Mouse (Mus musculus) CD4-positive naive resting alpha-beta T cell, adult 57 days (primary cell): ENCODE measurements around the gene Ifnab. TPM values are rescaled to one million over a fixed set of nuclear protein-coding genes. Genes with fewer than 3 reads are reported as not detected.

Source experiments
- total RNA-seq: library from RNA; stranded (reverse); gene quantifications from one replicate; pipeline ENCODE4 v1.2.4, GENCODE M21; 2023

Gene Ifnab
- not detected for total RNA-seq

DNA sequence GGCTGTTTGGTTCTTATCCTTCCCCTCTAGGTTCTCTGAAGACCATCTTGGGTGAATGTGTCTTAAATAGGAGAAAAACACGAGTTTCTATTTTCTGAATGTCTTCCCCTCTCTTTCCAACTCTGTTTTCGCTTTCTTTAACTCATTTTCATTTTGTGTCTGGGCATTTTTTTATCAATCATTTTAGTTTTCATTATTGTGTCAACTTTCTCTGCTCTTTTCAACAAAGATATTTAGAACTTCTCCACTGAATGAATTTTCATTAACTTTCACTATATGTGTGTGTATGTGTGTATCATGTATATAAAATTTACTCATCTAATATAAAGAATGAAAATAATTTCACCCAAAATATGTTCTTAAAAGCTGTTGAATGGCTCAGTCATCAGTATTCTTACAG is at the start of gene Ifnab:
Ifnab (minus strand) TSS at position 101 of the 400 bp plus-strand sequence.

DNA sequence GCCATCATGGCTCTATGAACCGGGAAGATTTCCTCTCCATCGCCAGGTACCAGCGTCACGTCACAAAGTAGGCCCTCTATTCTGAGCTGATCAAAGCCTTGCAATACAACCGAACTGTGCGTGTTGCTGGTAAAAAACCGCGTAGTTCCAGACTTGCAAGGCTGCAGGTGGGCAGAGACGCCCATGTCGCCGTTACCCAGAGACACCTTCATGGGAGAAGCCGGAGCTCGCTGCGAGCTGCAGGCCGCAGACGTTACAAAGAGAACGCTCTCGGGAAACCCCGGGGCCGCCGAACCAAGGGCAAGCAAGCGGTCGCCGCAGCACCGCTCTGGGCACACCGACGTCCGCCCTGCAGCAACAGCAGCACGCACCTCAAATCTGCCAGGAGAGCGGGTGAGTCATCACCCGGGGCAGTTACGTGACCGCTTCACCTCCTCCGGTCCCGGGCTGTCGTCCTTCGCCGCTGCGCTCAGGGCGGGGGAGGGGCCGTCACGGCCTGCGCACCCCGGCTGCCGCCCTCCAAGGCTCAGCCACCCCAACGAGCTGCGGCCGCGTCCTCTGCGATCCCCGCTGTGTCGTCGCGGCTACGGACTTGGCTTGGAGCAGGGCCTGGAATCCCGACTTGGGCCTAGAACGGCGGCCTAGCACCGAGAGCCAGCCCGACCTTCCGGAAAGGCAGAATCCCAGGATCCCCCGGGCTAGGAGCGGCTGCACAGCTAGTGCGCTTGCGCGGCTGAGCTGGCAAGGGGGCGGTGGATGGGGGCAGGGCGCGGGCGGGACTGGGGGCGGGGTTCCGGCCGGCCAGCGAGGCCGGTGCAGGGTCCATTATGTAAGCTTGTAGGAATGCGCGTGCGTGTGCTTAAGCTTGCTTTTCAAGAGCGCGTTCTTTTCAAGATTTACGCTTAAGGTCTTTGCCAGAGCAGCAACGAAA is 30.9 kb upstream of the Ifnab start, which contains the start of the genes Gm26566 and Klhl9:
Gm26566 (plus strand) TSS at position 15 of the 931 bp plus-strand sequence.
Klhl9 (minus strand) TSS at position 675 of the 931 bp plus-strand sequence.

DNA sequence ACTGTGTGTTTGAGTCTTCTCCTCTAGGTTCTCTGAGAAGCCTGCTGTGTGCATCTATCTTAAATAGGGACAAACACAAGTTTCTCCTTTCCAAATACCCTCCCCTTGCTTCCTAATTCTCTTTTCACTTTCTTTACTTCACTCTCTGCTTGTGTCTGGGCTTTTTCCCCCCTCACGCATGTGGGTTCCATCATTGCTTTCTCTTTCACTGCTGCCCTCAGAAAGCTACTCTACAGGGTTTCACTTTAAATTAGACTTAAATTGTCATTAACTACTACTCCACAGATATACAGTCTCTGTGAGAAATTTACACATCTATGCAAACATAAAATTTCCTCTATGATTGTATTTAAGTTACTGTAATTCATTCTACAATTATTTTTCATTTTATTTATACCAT is 7.3 kb downstream of the Ifnab start, which contains the start of gene Ifna2:
Ifna2 (minus strand) TSS at position 101 of the 400 bp plus-strand sequence.

DNA sequence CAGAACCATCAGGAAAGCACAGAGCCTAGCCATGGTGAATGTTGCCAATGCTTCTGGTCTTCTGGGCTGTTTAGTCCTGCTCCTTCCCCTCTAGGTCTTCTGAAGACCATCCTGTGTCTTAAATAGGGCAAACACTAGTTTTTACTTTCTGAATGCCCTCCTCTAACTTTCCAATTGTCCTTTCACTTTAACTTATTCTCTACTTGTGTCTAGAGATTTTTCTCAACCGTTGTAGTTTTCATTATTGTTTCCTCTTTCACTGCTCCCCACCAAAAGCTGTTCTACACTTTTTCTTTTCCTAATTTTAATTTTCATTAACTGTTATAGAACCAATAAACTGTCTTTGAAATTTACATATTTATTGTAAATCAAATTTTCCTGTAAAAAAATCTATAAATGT is 14.3 kb downstream of the Ifnab start, which contains the start of gene Ifna16:
Ifna16 (minus strand) TSS at position 101 of the 400 bp plus-strand sequence.

DNA sequence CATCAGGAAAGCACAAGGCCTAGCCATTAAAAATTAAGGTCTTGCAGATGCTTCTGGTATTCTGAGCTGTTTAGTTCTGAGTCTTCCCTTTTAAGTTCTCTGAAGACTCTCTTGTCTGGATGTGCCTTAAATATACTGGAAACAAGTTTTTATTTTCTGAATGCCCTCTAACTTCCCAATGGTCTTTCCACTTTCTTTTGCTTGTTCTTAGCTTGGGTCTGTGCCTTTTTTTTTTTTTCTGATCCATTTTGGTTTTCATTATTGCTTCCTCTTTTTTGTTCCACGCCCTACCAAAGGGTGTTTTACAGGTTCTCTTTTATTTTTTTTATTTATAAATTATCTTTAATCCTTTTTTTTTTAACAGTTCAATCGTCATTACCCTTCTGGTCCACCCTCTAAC is 46.8 kb downstream of the Ifnab start, which contains the start of gene Ifna13:
Ifna13 (minus strand) TSS at position 101 of the 400 bp plus-strand sequence.

Other genes with a start within 250 kb of the Ifnab start
- gene Ifnb1, start 168.6 kb downstream of the Ifnab start, total RNA-seq = not detected
- gene Ifna15, start 133.1 kb downstream of the Ifnab start, total RNA-seq = not detected
- gene Ifna14, start 119.6 kb downstream of the Ifnab start, total RNA-seq = not detected
- not detected for gene Ifna9, start 99.0 kb downstream of the Ifnab start, total RNA-seq
- gene Ifna12, start 88.0 kb downstream of the Ifnab start, total RNA-seq = not detected
- not detected for gene C87499, start 56.9 kb downstream of the Ifnab start, total RNA-seq
- not detected for gene Ifna13, start 46.9 kb downstream of the Ifnab start, total RNA-seq
- not detected for gene Ifna16, start 14.4 kb downstream of the Ifnab start, total RNA-seq
- gene Ifna2, start 7.4 kb downstream of the Ifnab start, total RNA-seq = not detected
- gene Gm26566, start 30.4 kb upstream of the Ifnab start, total RNA-seq = 1.9 TPM
- 51.2 TPM for gene Klhl9, start 31.1 kb upstream of the Ifnab start, total RNA-seq
- gene Gm13271, start 63.5 kb upstream of the Ifnab start, total RNA-seq = not detected
- not detected for gene Gm13283, start 68.8 kb upstream of the Ifnab start, total RNA-seq
- gene Gm13290, start 82.5 kb upstream of the Ifnab start, total RNA-seq = not detected
- gene Gm13289, start 85.6 kb upstream of the Ifnab start, total RNA-seq = not detected
- not detected for gene Gm13272, start 88.5 kb upstream of the Ifnab start, total RNA-seq
- not detected for gene Ifnz, start 90.8 kb upstream of the Ifnab start, total RNA-seq
- gene Gm13276, start 94.3 kb upstream of the Ifnab start, total RNA-seq = not detected
- not detected for gene Gm13277, start 97.3 kb upstream of the Ifnab start, total RNA-seq
- gene Gm13278, start 100.2 kb upstream of the Ifnab start, total RNA-seq = not detected
- not detected for gene Gm13275, start 103.1 kb upstream of the Ifnab start, total RNA-seq
- not detected for gene Gm13279, start 106.0 kb upstream of the Ifnab start, total RNA-seq
- gene Gm13285, start 108.3 kb upstream of the Ifnab start, total RNA-seq = not detected
- not detected for gene Gm13287, start 111.9 kb upstream of the Ifnab start, total RNA-seq
- 0.38 TPM for gene Gm13288, start 114.2 kb upstream of the Ifnab start, total RNA-seq
- not detected for gene Ifna7, start 124.9 kb upstream of the Ifnab start, total RNA-seq
- not detected for gene Ifna11, start 128.6 kb upstream of the Ifnab start, total RNA-seq
- not detected for gene Ifna6, start 136.1 kb upstream of the Ifnab start, total RNA-seq
- gene Ifna5, start 144.2 kb upstream of the Ifnab start, total RNA-seq = not detected
- not detected for gene Ifna4, start 150.5 kb upstream of the Ifnab start, total RNA-seq
- gene Ifna1, start 158.7 kb upstream of the Ifnab start, total RNA-seq = not detected
- not detected for gene Ifne, start 188.8 kb upstream of the Ifnab start, total RNA-seq